Mouse (Mus musculus): ENCODE results near the gene Zbtb34. TPM values are rescaled to one million over a fixed set of nuclear protein-coding genes. Genes with fewer than 3 reads are reported as not detected.

The Zbtb34 gene
- total RNA-seq, 2 experiments from 2014 or later: 29.7 to 38.4 TPM

GRCm38 (mm10) chr2:33451038-33451978, 20.2 kb upstream of the Zbtb34 start:
- intact Hi-C loops (cut with DNase I): no loop called here
- no peak for DNase-seq (ENCODE audit: low spot score in 2 of 2)

- intact Hi-C loops (cut with DNase I): no loop called here
- peak in 1 of 2 experiments; percentile 65 for DNase-seq (ENCODE audit: low spot score in 2 of 2)
Measured at GRCm38 (mm10) chr2:33449119-33449873, 18.2 kb upstream of the Zbtb34 start.

- intact Hi-C loops (cut with DNase I): no loop called here
- no peak for DNase-seq (ENCODE audit: low spot score in 2 of 2)
Measured at GRCm38 (mm10) chr2:33446796-33447195, 15.7 kb upstream of the Zbtb34 start.

GRCm38 (mm10) chr2:33445741-33446140, 14.6 kb upstream of the Zbtb34 start:
- no peak for DNase-seq (ENCODE audit: low spot score in 2 of 2)
- intact Hi-C loops (cut with DNase I): no loop called here

- no peak for DNase-seq (ENCODE audit: low spot score in 2 of 2)
- intact Hi-C loops (cut with DNase I): no loop called here
Measured at GRCm38 (mm10) chr2:33444862-33445261, 13.7 kb upstream of the Zbtb34 start.

- DNase-seq (ENCODE audit: low spot score in 2 of 2): peak; percentile 85 to 95
- intact Hi-C loops (cut with DNase I): no loop called here
Measured at GRCm38 (mm10) chr2:33444358-33444757, 13.2 kb upstream of the Zbtb34 start.

GRCm38 (mm10) chr2:33442701-33443100, 11.6 kb upstream of the Zbtb34 start:
- intact Hi-C loops (cut with DNase I): no loop called here
- no peak for DNase-seq (ENCODE audit: low spot score in 2 of 2)

GRCm38 (mm10) chr2:33440893-33441292, 9.8 kb upstream of the Zbtb34 start:
- intact Hi-C loops (cut with DNase I): no loop called here
- peak; percentile 79 to 88 for DNase-seq (ENCODE audit: low spot score in 2 of 2)

- intact Hi-C loops (cut with DNase I): no loop called here
Measured at GRCm38 (mm10) chr2:33439980-33440670, 9.0 kb upstream of the Zbtb34 start.

GRCm38 (mm10) chr2:33439471-33439881, 8.4 kb upstream of the Zbtb34 start:
- intact Hi-C loops (cut with DNase I): no loop called here
- no peak for DNase-seq (ENCODE audit: low spot score in 2 of 2)

More at GRCm38 (mm10) chr2:33439980-33440670, 9.0 kb upstream of the Zbtb34 start:
- DNase-seq (ENCODE audit: low spot score in 2 of 2): no peak

- intact Hi-C loops (cut with DNase I): no loop called here
Measured at GRCm38 (mm10) chr2:33438377-33438776, 7.3 kb upstream of the Zbtb34 start.

GRCm38 (mm10) chr2:33437184-33437583, 6.1 kb upstream of the Zbtb34 start:
- intact Hi-C loops (cut with DNase I): no loop called here
- no peak for DNase-seq (ENCODE audit: low spot score in 2 of 2)

More at GRCm38 (mm10) chr2:33438377-33438776, 7.3 kb upstream of the Zbtb34 start:
- no peak for DNase-seq (ENCODE audit: low spot score in 2 of 2)

- intact Hi-C loops (cut with DNase I): no loop called here
- DNase-seq (ENCODE audit: low spot score in 2 of 2): no peak
Measured at GRCm38 (mm10) chr2:33436035-33436580, 5.0 kb upstream of the Zbtb34 start.

- intact Hi-C loops (cut with DNase I): no loop called here
- DNase-seq (ENCODE audit: low spot score in 2 of 2): no peak
Measured at GRCm38 (mm10) chr2:33435036-33435650, 4.0 kb upstream of the Zbtb34 start.

- peak; percentile 74 to 77 for DNase-seq (ENCODE audit: low spot score in 2 of 2)
Measured at GRCm38 (mm10) chr2:33432877-33433276, 1.8 kb upstream of the Zbtb34 start.

GRCm38 (mm10) chr2:33430081-33430770, 898 bp downstream of the Zbtb34 start:
- DNase-seq (ENCODE audit: low spot score in 2 of 2): no peak
- intact Hi-C loops (cut with DNase I): no loop called here

More at GRCm38 (mm10) chr2:33432877-33433276, 1.8 kb upstream of the Zbtb34 start:
- intact Hi-C loops (cut with DNase I): no loop called here

GRCm38 (mm10) chr2:33429339-33429738, 1.8 kb downstream of the Zbtb34 start:
- intact Hi-C loops (cut with DNase I): no loop called here
- no peak for DNase-seq (ENCODE audit: low spot score in 2 of 2)

GRCm38 (mm10) chr2:33426640-33427398, 4.3 kb downstream of the Zbtb34 start:
- intact Hi-C loops (cut with DNase I): no loop called here
- DNase-seq (ENCODE audit: low spot score in 2 of 2): no peak

Measured in left cerebral cortex, postnatal 14 days (tissue).